Mouse (Mus musculus) kidney, adult 2 months (tissue): ENCODE measurements around the gene Myod1.

Experiments
- CTCF ChIP-seq: fragments of 200-500 bp; conservative IDR thresholded peaks from 2 replicates; pipeline ENCODE4 v1.5.1; 2011; ENCODE audit warnings: low read depth, mild to moderate bottlenecking, control low read depth, low read length, moderate library complexity, mixed read lengths; ENCODE audit not compliant: insufficient read depth, insufficient read length
- POLR2A ChIP-seq: fragments of 200-500 bp; IDR thresholded peaks from one replicate; pipeline ENCODE4 v1.6.1; 2011; ENCODE audit warnings: low read depth, low read length, control low read depth

- TF ChIP-seq POLR2A = no peak
- TF ChIP-seq CTCF = no peak
Observed at GRCm38 (mm10) chr7:46412823-46413222, 36.5 kb downstream of the Myod1 start.
